Mouse (Mus musculus) splenic B cell, adult 2 months (primary cell): ENCODE data around the gene Grik3.

ENCODE experiments used
- DNase-seq: peaks from one replicate; pipeline ENCODE4 v3.0.0-alpha.2; 2011; ENCODE audit warnings: low read depth, low spot score
- H3K27me3 ChIP-seq: 2 replicates; pipeline ENCODE4 v1.6.1; 2012; ENCODE audit warnings: mild to moderate bottlenecking, low read length, moderate library complexity, mixed read lengths; ENCODE audit not compliant: control insufficient read depth, poor library complexity, insufficient read depth, severe bottlenecking
- H3K36me3 ChIP-seq: 2 replicates; pipeline ENCODE4 v1.6.1; 2012; ENCODE audit warnings: mild to moderate bottlenecking, low read length, moderate library complexity, mixed read lengths; ENCODE audit not compliant: control insufficient read depth, poor library complexity, insufficient read depth, severe bottlenecking

The Grik3 gene

DNA sequence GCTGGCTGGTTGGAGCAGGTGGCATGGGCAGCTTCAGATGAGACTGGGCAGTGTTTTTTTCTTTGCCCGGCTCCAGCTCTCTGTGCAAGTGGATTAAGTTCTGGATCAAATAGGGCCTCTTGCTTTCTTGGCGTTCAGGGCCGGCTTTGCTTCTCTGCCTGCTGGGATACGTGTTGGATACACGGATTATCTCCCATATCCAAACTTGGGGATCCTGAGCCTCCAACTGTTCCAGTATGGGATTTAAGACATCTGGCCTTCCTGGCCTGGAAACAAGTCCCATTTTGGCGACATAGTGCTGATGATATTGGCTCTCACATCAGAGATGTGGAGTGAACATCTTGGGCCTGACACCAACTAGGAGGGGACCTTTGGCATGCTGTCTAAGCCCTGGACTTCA, 21.9 kb downstream of the Grik3 start:
- DNase-seq = no peak
- Histone ChIP-seq H3K27me3 (no peaks in the 10 kb centered on the region), H3K36me3 (no peaks in the 10 kb centered on the region)

- DNase-seq = no peak
- no peaks in the 10 kb centered on the region for H3K27me3 ChIP-seq
These were observed 25.1 kb downstream of the Grik3 start for GRCm38 (mm10) chr4:125515646-125516045.

DNA sequence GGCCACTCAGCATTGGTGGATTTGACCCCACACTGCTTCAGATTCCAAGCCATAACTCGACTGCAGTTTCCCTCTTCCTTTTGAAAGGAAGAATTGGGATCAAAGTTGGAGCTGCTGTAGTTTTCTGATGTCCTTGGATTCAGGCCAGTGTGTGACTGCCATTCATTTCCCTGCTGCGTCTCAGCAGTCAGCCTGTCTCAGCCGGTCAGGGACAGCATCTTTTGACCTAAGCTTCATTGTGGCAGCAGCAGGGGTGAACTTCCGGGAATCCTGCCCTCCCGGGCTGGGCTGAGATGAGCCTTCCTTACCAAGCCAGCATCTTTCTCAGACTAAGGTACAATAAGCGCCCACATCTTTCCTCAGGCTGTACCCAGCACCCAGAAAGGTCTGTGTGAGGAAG, 26.1 kb downstream of the Grik3 start:
- Histone ChIP-seq H3K36me3 (no peaks in the 10 kb centered on the region), H3K27me3 (no peaks in the 10 kb centered on the region)
- no peak for DNase-seq

More at GRCm38 (mm10) chr4:125515646-125516045, 25.1 kb downstream of the Grik3 start:
- H3K36me3 ChIP-seq = no peaks in the 10 kb centered on the region

- Histone ChIP-seq H3K27me3 (no peaks in the 10 kb centered on the region), H3K36me3 (no peaks in the 10 kb centered on the region)
- no peak for DNase-seq
These were observed 28.4 kb downstream of the Grik3 start for GRCm38 (mm10) chr4:125518861-125519260.

DNA sequence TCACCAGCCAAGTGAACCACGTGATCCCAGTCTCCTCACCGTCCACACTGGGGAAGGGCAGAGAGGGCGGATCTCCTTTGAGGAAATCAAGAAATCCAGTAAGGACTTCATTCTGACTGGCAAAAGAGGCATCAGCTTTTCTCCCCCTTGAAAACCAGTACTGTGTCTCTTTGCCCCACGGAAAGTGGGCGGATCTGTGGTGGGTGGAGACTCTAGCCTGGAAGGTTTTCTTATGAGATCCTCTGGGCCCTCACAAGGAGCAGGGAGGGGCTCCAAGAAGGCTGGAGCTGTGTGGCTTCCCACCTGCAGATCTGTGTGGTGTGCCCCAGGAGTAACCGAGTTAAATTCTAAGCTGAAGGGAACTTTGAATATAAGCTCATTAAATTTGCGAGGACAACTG, 32.4 kb downstream of the Grik3 start:
- no peaks in the 10 kb centered on the region for H3K27me3 ChIP-seq
- DNase-seq = no peak
- no peaks in the 10 kb centered on the region for H3K36me3 ChIP-seq

DNA sequence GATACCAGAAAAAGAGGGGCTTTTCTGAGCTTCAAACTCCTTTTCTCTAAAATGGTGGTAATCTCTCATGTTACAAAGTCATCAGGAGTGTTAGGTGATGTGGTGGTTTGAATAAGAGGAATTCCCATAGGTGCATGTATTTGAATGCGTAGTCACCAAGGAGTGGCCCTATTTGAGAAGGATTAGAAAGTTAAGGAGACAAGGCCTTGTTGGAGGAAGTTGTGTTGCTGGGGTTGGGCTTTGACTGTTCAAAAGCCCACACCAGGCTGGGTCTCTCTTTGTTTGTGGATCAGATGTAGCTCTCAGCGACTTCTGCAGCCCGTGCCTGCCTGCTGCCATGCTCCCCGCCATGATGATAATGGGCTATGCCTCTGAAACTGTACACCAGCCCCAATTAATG, 34.8 kb downstream of the Grik3 start:
- no peaks in the 10 kb centered on the region for H3K36me3 ChIP-seq
- no peak for DNase-seq
- H3K27me3 ChIP-seq = no peaks in the 10 kb centered on the region

- no peak for DNase-seq
- H3K27me3 ChIP-seq = no peaks in the 10 kb centered on the region
- no peaks in the 10 kb centered on the region for H3K36me3 ChIP-seq
These were observed 35.9 kb downstream of the Grik3 start for GRCm38 (mm10) chr4:125526425-125526824.

DNA sequence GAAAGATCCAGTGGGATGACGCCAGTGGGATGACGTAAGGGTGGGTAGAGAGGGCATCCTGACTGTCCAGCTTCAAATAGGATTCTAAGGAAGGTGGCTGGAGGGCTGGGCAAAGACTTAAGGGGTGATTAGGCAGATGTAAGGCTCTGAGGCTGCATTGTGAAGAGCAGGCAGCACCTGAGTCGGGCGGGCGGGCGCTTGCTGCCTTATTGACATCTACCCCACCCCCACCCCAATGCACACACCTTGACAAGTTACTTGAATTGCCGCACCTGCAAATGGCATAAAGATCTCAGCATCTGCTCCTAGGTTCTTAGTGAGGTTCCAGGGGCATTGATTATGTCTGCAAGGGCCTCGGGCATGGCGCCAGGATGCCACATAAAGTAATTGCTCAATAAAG, 43.5 kb downstream of the Grik3 start:
- no peaks in the 10 kb centered on the region for H3K27me3 ChIP-seq
- no peaks in the 10 kb centered on the region for H3K36me3 ChIP-seq
- no peak for DNase-seq

DNA sequence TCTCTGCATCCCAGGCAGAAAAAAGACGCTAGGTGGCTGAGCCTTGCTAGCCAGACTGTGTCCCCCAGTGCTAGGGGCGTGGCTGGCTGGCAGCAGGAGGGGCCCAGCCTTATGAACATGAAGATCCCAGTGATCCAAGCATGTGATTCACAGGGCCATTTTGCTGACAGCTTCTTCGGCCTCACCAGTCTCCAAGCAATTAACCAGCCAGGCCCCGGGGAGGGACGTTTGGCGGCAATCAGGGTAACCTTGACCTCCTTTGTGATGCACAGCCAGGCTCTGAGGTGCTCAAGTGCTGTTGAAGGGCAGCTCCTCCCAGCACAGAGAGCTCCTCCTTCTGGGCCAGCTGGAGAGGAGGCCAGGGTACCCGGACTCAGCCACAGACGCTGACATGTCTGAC, 43.9 kb downstream of the Grik3 start:
- DNase-seq = no peak
- Histone ChIP-seq H3K36me3 (no peaks in the 10 kb centered on the region), H3K27me3 (no peaks in the 10 kb centered on the region)

DNA sequence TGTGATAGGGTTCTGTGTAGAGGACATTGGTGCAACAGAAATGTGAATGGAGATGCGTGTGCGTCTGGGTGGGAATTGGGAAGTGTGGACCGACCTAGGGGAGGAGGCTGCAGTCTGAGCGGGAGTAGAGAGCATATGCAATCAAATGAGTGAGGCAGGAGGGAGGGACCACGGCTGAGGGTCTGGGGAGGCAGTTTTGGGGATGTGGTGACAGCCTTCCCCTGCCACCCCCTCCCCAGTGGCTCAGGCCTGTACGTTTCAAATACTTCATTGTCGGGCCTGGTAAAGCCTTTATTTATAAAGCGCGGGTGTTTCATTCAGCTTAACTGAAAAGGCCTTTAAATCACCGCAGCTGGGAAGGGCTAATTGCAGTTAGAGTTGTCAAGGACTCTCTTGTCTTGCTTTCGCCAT, 44.5 kb downstream of the Grik3 start:
- DNase-seq = no peak
- Histone ChIP-seq H3K36me3 (no peaks in the 10 kb centered on the region), H3K27me3 (no peaks in the 10 kb centered on the region)

- DNase-seq = no peak
- no peaks in the 10 kb centered on the region for H3K36me3 ChIP-seq
- H3K27me3 ChIP-seq = no peaks in the 10 kb centered on the region
These were observed 45.0 kb downstream of the Grik3 start for GRCm38 (mm10) chr4:125535465-125535864.

DNA sequence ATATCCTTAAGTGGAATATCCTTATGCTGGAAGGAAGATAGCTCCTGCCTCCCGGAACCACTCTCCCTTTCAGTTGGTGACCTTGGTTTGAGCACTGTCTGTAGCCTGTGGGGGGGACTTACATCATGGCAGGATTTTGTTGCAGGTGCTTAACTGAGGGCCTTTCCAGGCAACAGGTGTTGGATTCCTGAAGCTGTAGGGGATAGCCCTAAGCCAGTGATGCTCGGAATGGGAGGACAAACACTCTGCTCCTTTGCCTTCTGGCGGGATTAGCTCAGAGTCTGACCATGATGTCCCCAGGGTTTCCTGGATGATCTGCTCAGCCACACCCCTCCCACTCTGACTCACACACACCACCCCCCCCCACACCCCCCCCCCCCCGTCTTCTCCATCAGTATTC, 45.5 kb downstream of the Grik3 start:
- no peaks in the 10 kb centered on the region for H3K27me3 ChIP-seq
- H3K36me3 ChIP-seq = no peaks in the 10 kb centered on the region
- no peak for DNase-seq

- Histone ChIP-seq H3K36me3 (no peaks in the 10 kb centered on the region), H3K27me3 (no peaks in the 10 kb centered on the region)
- DNase-seq = no peak
These were observed 47.9 kb downstream of the Grik3 start for GRCm38 (mm10) chr4:125538301-125538965.

DNA sequence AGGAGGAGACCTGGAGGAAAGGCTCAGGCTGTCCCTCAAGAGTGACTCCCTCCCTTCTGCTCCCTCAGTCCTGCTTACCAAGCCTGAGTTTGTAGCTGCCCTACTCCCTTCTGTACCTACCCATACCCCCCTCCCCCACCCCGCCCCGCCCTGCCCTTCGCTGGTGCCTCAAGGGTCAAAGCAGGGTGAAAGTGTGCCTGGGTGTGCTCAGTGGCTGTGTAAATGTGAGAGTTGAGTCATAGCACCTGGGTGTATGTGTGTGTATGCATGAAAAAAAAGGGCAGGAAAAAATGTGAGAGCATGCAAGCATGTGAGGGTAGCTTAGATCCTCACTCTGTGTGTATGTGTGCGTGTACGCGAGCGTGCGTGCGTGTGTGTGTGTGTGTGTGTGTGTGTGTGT, 49.1 kb downstream of the Grik3 start:
- no peaks in the 10 kb centered on the region for H3K36me3 ChIP-seq
- no peak for DNase-seq
- H3K27me3 ChIP-seq = no peaks in the 10 kb centered on the region

DNA sequence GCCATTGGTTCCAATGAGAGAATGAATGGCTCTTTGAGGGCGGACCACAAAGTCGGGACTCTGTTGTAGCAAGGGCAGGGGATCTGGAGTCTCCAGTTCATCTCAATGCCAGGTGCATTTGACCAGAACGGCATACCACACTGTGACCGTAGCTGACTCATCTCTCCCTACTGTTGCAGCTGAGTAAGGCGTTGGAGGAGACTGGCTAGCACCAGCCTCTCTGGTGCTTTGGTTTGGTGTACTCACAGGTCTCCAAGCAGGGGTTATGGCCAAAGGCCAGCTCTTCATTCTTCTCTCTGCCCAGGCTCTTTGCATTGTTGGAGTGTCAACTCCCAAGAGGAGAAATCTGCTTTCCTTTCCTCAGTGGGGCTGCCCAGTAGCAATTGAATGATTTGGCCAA, 52.7 kb downstream of the Grik3 start:
- no peaks in the 10 kb centered on the region for H3K36me3 ChIP-seq
- no peak for DNase-seq
- no peaks in the 10 kb centered on the region for H3K27me3 ChIP-seq
